Mouse (Mus musculus): Measurements from ENCODE around the gene Prrc2b. TPM values are rescaled to one million over a fixed set of nuclear protein-coding genes. Genes with fewer than 3 reads are reported as not detected.

The Prrc2b gene
- polyA plus RNA-seq, 1 experiment from 2014 or later = 7.5 TPM

GRCm38 (mm10) chr2:32217656-32218055 is 66.8 kb downstream of the Prrc2b start:
- no peak overlapping the region for H3K4me2 ChIP-seq (ENCODE audit: low read depth, low read length)
- no peaks in the 10 kb centered on the region for H3K27me3 ChIP-seq (ENCODE audit: insufficient read depth, low read length)
- no peaks in the 10 kb centered on the region for H3K9me3 ChIP-seq (ENCODE audit: low read length)
- no peak overlapping the region for H3K9ac ChIP-seq (replicated peaks)
- TF ChIP-seq EP300 (IDR thresholded peaks at IDR 0.05; ENCODE audit: low read depth) (no peak), CTCF (IDR thresholded peaks at IDR 0.05; ENCODE audit: low read depth) (no peak)
- DNase-seq (no peak), ATAC-seq (no peak)
- no peak overlapping the region for H3K27ac ChIP-seq (ENCODE audit: low read depth)
- WGBS (ENCODE audit: insufficient replicate concordance) = 87% methylated on average over 8 of the region's 8 CpGs
- no peak overlapping the region for H3K4me3 ChIP-seq (ENCODE audit: low read depth, low read length)
- no peaks in the 10 kb centered on the region for H3K4me1 ChIP-seq (ENCODE audit: insufficient read depth)
- H3K36me3 ChIP-seq (replicated peaks; ENCODE audit: insufficient read depth, low read length) = peaks cover 93% of the 10 kb centered on the region

GRCm38 (mm10) chr2:32218113-32218512 is 67.2 kb downstream of the Prrc2b start:
- WGBS (ENCODE audit: insufficient replicate concordance) = 85% methylated on average over 5 of the region's 5 CpGs
- ATAC-seq = no peak
- Histone ChIP-seq H3K4me2 (ENCODE audit: low read depth, low read length) (no peak overlapping the region), H3K4me1 (ENCODE audit: insufficient read depth) (no peaks in the 10 kb centered on the region), H3K27me3 (ENCODE audit: insufficient read depth, low read length) (no peaks in the 10 kb centered on the region), H3K9me3 (ENCODE audit: low read length) (no peaks in the 10 kb centered on the region), H3K9ac (replicated peaks) (no peak overlapping the region), H3K4me3 (ENCODE audit: low read depth, low read length) (no peak overlapping the region), H3K27ac (ENCODE audit: low read depth) (no peak overlapping the region), H3K36me3 (replicated peaks; ENCODE audit: insufficient read depth, low read length) (peaks cover 92% of the 10 kb centered on the region)
- no peak for DNase-seq
- TF ChIP-seq CTCF (IDR thresholded peaks at IDR 0.05; ENCODE audit: low read depth) (no peak), EP300 (IDR thresholded peaks at IDR 0.05; ENCODE audit: low read depth) (no peak)

GRCm38 (mm10) chr2:32218541-32219334 is 67.9 kb downstream of the Prrc2b start:
- Histone ChIP-seq H3K36me3 (replicated peaks; ENCODE audit: insufficient read depth, low read length) (peaks cover 94% of the 10 kb centered on the region), H3K27ac (ENCODE audit: low read depth) (no peak overlapping the region), H3K4me3 (ENCODE audit: low read depth, low read length) (no peak overlapping the region), H3K27me3 (ENCODE audit: insufficient read depth, low read length) (no peaks in the 10 kb centered on the region), H3K9ac (replicated peaks) (no peak overlapping the region), H3K4me2 (ENCODE audit: low read depth, low read length) (no peak overlapping the region), H3K4me1 (ENCODE audit: insufficient read depth) (no peaks in the 10 kb centered on the region), H3K9me3 (ENCODE audit: low read length) (no peaks in the 10 kb centered on the region)
- DNase-seq (no peak), ATAC-seq (no peak)
- 89% methylated on average over 11 of the region's 11 CpGs for WGBS (ENCODE audit: insufficient replicate concordance)
- TF ChIP-seq CTCF (IDR thresholded peaks at IDR 0.05; ENCODE audit: low read depth) (no peak), EP300 (IDR thresholded peaks at IDR 0.05; ENCODE audit: low read depth) (no peak)

- DNase-seq (no peak), ATAC-seq (no peak)
- H3K4me3 ChIP-seq (ENCODE audit: low read depth, low read length) = no peak overlapping the region
- H3K4me1 ChIP-seq (ENCODE audit: insufficient read depth) = no peaks in the 10 kb centered on the region
- no peak overlapping the region for H3K9ac ChIP-seq (replicated peaks)
- no peaks in the 10 kb centered on the region for H3K9me3 ChIP-seq (ENCODE audit: low read length)
- H3K27me3 ChIP-seq (ENCODE audit: insufficient read depth, low read length) = no peaks in the 10 kb centered on the region
- H3K4me2 ChIP-seq (ENCODE audit: low read depth, low read length) = no peak overlapping the region
- TF ChIP-seq CTCF (IDR thresholded peaks at IDR 0.05; ENCODE audit: low read depth) (no peak), EP300 (IDR thresholded peaks at IDR 0.05; ENCODE audit: low read depth) (no peak)
- 92% methylated on average over 14 of the region's 14 CpGs for WGBS (ENCODE audit: insufficient replicate concordance)
- H3K27ac ChIP-seq (ENCODE audit: low read depth) = no peak overlapping the region
- peaks cover 97% of the 10 kb centered on the region for H3K36me3 ChIP-seq (replicated peaks; ENCODE audit: insufficient read depth, low read length)
Observed at GRCm38 (mm10) chr2:32219501-32219900, 68.6 kb downstream of the Prrc2b start.

GRCm38 (mm10) chr2:32220021-32220420 is 69.1 kb downstream of the Prrc2b start:
- no peak for TF ChIP-seq CTCF (IDR thresholded peaks at IDR 0.05; ENCODE audit: low read depth)
- no peak for TF ChIP-seq EP300 (IDR thresholded peaks at IDR 0.05; ENCODE audit: low read depth)
- no peak for DNase-seq
- Histone ChIP-seq H3K36me3 (replicated peaks; ENCODE audit: insufficient read depth, low read length) (peaks cover 94% of the 10 kb centered on the region), H3K4me1 (ENCODE audit: insufficient read depth) (no peaks in the 10 kb centered on the region), H3K4me2 (ENCODE audit: low read depth, low read length) (no peak overlapping the region), H3K27ac (ENCODE audit: low read depth) (no peak overlapping the region), H3K9me3 (ENCODE audit: low read length) (no peaks in the 10 kb centered on the region), H3K9ac (replicated peaks) (no peak overlapping the region), H3K4me3 (ENCODE audit: low read depth, low read length) (no peak overlapping the region), H3K27me3 (ENCODE audit: insufficient read depth, low read length) (no peaks in the 10 kb centered on the region)
- no peak for ATAC-seq
- 92% methylated on average over 6 of the region's 6 CpGs for WGBS (ENCODE audit: insufficient replicate concordance)

- 96% methylated on average over 10 of the region's 10 CpGs for WGBS (ENCODE audit: insufficient replicate concordance)
- H3K36me3 ChIP-seq (replicated peaks; ENCODE audit: insufficient read depth, low read length) = peaks cover 91% of the 10 kb centered on the region
Observed at GRCm38 (mm10) chr2:32220969-32221368, 70.1 kb downstream of the Prrc2b start.

More at GRCm38 (mm10) chr2:32220969-32221368, 70.1 kb downstream of the Prrc2b start:
- Histone ChIP-seq H3K27me3 (ENCODE audit: insufficient read depth, low read length) (no peaks in the 10 kb centered on the region), H3K4me2 (ENCODE audit: low read depth, low read length) (no peak overlapping the region), H3K4me1 (ENCODE audit: insufficient read depth) (no peaks in the 10 kb centered on the region), H3K9ac (replicated peaks) (no peak overlapping the region), H3K4me3 (ENCODE audit: low read depth, low read length) (no peak overlapping the region), H3K9me3 (ENCODE audit: low read length) (no peaks in the 10 kb centered on the region), H3K27ac (ENCODE audit: low read depth) (no peak overlapping the region)
- no peak for ATAC-seq
- no peak for TF ChIP-seq CTCF (IDR thresholded peaks at IDR 0.05; ENCODE audit: low read depth)
- no peak for TF ChIP-seq EP300 (IDR thresholded peaks at IDR 0.05; ENCODE audit: low read depth)
- no peak for DNase-seq
